Mouse (Mus musculus) hindbrain, embryonic 12.5 days (tissue): ENCODE data around the gene Olfr1512. TPM values are rescaled to one million over a fixed set of nuclear protein-coding genes. Genes with fewer than 3 reads are reported as not detected.

Source experiments
- ATAC-seq: fragments of 200-750 bp; cut with Nextera tagmentation; 2 replicates; pipeline ENCODE4 v1.8.0; 2017; ENCODE audit warnings: moderate TSS enrichment; ENCODE audit not compliant: low FRiP score
- H3K27ac ChIP-seq: fragments of 300-500 bp; sonication (generic); 2 replicates; pipeline ENCODE4 v1.5.1; 2016; ENCODE audit warnings: mild to moderate bottlenecking
- H3K27me3 ChIP-seq: fragments of 300-500 bp; sonication (generic); 2 replicates; pipeline ENCODE4 v1.6.1; 2016; ENCODE audit warnings: mild to moderate bottlenecking
- H3K36me3 ChIP-seq: fragments of 300-500 bp; sonication (generic); 2 replicates; pipeline ENCODE4 v1.6.1; 2016; ENCODE audit warnings: mild to moderate bottlenecking
- H3K4me1 ChIP-seq: fragments of 300-500 bp; sonication (generic); 2 replicates; pipeline ENCODE4 v1.6.1; 2016
- H3K4me2 ChIP-seq: fragments of 300-500 bp; sonication (generic); replicated peaks from 2 replicates; pipeline ENCODE4 v1.6.1; 2016; ENCODE audit warnings: mild to moderate bottlenecking
- H3K4me3 ChIP-seq: fragments of 300-500 bp; sonication (generic); 2 replicates; pipeline ENCODE4 v1.5.1; 2016; ENCODE audit warnings: mild to moderate bottlenecking
- H3K9ac ChIP-seq: fragments of 300-500 bp; sonication (generic); 2 replicates; pipeline ENCODE4 v1.6.1; 2016; ENCODE audit warnings: mild to moderate bottlenecking, moderate library complexity
- H3K9me3 ChIP-seq: fragments of 300-500 bp; sonication (generic); replicated peaks from 2 replicates; pipeline ENCODE4 v1.6.1; 2016; ENCODE audit warnings: mild to moderate bottlenecking
- WGBS: fragments of 180-500 bp; shearing (Covaris S2); methylation state at CpG from one replicate; pipeline ENCODE4 v1.1.7; 2016; 5-methylcytosine and 5-hydroxymethylcytosine counted together
- polyA plus RNA-seq: library from polyadenylated mRNA; unstranded; fragments of >200 nt; fragmentation: Nextera tagmentation; extraction: Ambion mirVana; gene quantifications from 2 replicates; pipeline ENCODE4 v1.2.1, GENCODE M21; 2016

Gene Olfr1512
- polyA plus RNA-seq, 1 experiment from 2014 or later, result not detected

- no peak overlapping the region for H3K4me3 ChIP-seq
- peaks cover 3% of the 10 kb centered on the region for H3K27me3 ChIP-seq
- peaks cover 19% of the 10 kb centered on the region for H3K4me1 ChIP-seq
- no peaks in the 10 kb centered on the region for H3K36me3 ChIP-seq
- no peak overlapping the region for H3K9ac ChIP-seq
- H3K4me2 ChIP-seq, result peak overlapping the region; percentile 13; the same call in 1 of the 2 replicates
- no peaks in the 10 kb centered on the region for H3K9me3 ChIP-seq
- H3K27ac ChIP-seq, result peak overlapping the region; percentile 67
- no peak for ATAC-seq
- WGBS, result 12% methylated on average over 4 of the region's 4 CpGs
Measured at GRCm38 (mm10) chr14:52331069-52331750, 47.8 kb downstream of the Olfr1512 start.

- under 1% methylated on average over 26 of the region's 26 CpGs for WGBS
Measured at GRCm38 (mm10) chr14:52327910-52328812, 50.8 kb downstream of the Olfr1512 start, which contains the start of gene Sall2. Gene Sall2 (minus strand): TSS chr14:52328762.

GRCm38 (mm10) chr14:52327375-52327901 is 51.5 kb downstream of the Olfr1512 start:
- no peaks in the 10 kb centered on the region for H3K36me3 ChIP-seq

More at GRCm38 (mm10) chr14:52327910-52328812, 50.8 kb downstream of the Olfr1512 start, which contains the start of gene Sall2:
- Histone ChIP-seq H3K4me2 (peak within 1 kb of the TSS; percentile 85), H3K4me1 (peaks cover 28% of the 10 kb centered on the region), H3K4me3 (peak within 1 kb of the TSS; percentile 57), H3K9ac (peak within 1 kb of the TSS; percentile 76), H3K9me3 (no peaks in the 10 kb centered on the region), H3K27me3 (peaks cover 3% of the 10 kb centered on the region), H3K27ac (peak within 1 kb of the TSS; percentile 88), H3K36me3 (no peaks in the 10 kb centered on the region)
- peak; percentile 75 for ATAC-seq

GRCm38 (mm10) chr14:52325890-52326289 is 53.1 kb downstream of the Olfr1512 start:
- 3% methylated on average over 4 of the region's 4 CpGs for WGBS
- peak overlapping the region; percentile 85 for H3K4me2 ChIP-seq
- H3K27ac ChIP-seq, result peak overlapping the region; percentile 30; the same call in 1 of the 2 replicates
- ATAC-seq, result peak; percentile 33; the same call in 1 of the 2 replicates
- peak overlapping the region; percentile 41 for H3K9ac ChIP-seq
- H3K27me3 ChIP-seq, result peaks cover 3% of the 10 kb centered on the region
- peaks cover 28% of the 10 kb centered on the region for H3K4me1 ChIP-seq
- H3K36me3 ChIP-seq, result no peaks in the 10 kb centered on the region
- H3K4me3 ChIP-seq, result peak overlapping the region; percentile 57; the same call in 1 of the 2 replicates
- no peaks in the 10 kb centered on the region for H3K9me3 ChIP-seq

More at GRCm38 (mm10) chr14:52327375-52327901, 51.5 kb downstream of the Olfr1512 start:
- under 1% methylated on average over 14 of the region's 14 CpGs for WGBS
- H3K27me3 ChIP-seq, result peaks cover 3% of the 10 kb centered on the region
- no peaks in the 10 kb centered on the region for H3K9me3 ChIP-seq
- ATAC-seq, result peak; percentile 70
- peak overlapping the region; percentile 57 for H3K4me3 ChIP-seq
- H3K4me1 ChIP-seq, result peaks cover 28% of the 10 kb centered on the region
- peak overlapping the region; percentile 85 for H3K4me2 ChIP-seq
- peak overlapping the region; percentile 76 for H3K9ac ChIP-seq
- peak overlapping the region; percentile 88 for H3K27ac ChIP-seq

Other genes starting within 250 kb of the Olfr1512 start
- 68.3 and 72.3 TPM in 2 replicates for gene Supt16, start 181.8 kb downstream of the Olfr1512 start, polyA plus RNA-seq
- gene Chd8, start 121.4 kb downstream of the Olfr1512 start, polyA plus RNA-seq, result 57.4 and 57.7 TPM in 2 replicates
- 51.1 and 57.3 TPM in 2 replicates for gene Tox4, start 100.0 kb downstream of the Olfr1512 start, polyA plus RNA-seq
- 40.6 and 51.9 TPM in 2 replicates for gene Rab2b, start 99.6 kb downstream of the Olfr1512 start, polyA plus RNA-seq
- gene Mettl3, start 74.0 kb downstream of the Olfr1512 start, polyA plus RNA-seq, result 54.7 and 56.1 TPM in 2 replicates
- 60.7 and 62.8 TPM in 2 replicates for gene Sall2, start 50.4 kb downstream of the Olfr1512 start, polyA plus RNA-seq
- gene Olfr1513, start 22.8 kb downstream of the Olfr1512 start, polyA plus RNA-seq, result 0.06 TPM in 1 of 2 replicates, not detected in the other
- not detected in 2 replicates for gene Olfr1511, start 18.2 kb upstream of the Olfr1512 start, polyA plus RNA-seq
- not detected in 2 replicates for gene Olfr1510, start 35.2 kb upstream of the Olfr1512 start, polyA plus RNA-seq
- gene Olfr1509, start 63.8 kb upstream of the Olfr1512 start, polyA plus RNA-seq, result not detected in 2 replicates
- not detected in 2 replicates for gene Olfr1508, start 88.3 kb upstream of the Olfr1512 start, polyA plus RNA-seq
- gene Olfr1507, start 116.6 kb upstream of the Olfr1512 start, polyA plus RNA-seq, result not detected in 2 replicates